Mouse (Mus musculus) layer of hippocampus, adult 9-10 months (tissue): ENCODE data around the gene Gldc.

Experiments used
- DNase-seq: peaks from one replicate; pipeline ENCODE4 v3.0.0; 2022; ENCODE audit warnings: low spot score

Gldc gene

DNA sequence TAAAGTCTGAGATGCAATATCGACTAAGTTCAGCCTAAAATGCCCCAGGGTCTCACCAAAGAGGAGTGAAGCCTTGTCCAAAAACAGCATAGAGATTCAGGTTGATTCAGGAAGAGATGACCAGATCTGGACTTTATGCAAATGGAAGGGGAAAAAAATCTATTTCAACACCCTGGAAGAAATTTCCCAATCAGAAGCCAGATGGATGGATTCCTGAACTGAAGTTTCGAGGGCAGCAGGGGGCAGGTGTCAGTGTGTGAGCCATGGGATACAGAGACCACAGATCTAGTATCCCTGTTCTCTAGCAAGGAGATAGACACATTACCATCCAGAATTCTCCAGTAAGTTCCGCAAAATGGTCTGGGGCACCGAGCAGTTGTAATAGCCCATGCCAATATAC lies 17.0 kb downstream of the Gldc start:
- DNase-seq, result no peak

DNA sequence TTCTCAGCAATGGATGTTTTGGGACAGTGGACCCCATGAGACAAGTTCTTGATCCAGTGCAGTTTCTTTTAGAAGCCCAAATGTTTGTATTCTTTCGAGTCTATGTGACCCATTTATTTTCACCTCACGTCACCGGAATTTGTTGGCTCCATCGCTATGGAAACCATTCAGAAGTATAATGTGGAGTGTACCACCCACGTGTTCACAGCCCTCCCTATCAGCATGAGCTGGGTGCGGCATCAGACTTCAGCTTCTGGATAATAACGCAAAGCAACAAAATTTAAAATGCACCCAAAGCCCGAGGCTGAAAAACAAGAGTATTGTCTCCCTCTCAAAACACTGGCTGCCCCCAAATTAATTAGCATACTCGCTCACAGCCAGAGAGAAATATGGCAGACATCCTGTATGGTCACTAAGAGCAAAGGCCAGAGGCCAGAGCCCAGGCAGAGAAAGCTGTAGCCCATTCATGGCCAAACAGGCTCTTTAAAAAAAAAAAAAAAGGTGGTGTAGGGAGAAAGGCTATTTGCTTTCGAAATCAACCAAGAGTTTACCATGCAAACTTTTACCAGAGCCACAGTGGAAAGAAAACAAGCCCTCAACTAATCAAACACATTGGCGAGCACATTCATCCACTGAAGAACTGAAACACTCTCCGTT lies 18.1 kb downstream of the Gldc start:
- peak; percentile 29 for DNase-seq

DNA sequence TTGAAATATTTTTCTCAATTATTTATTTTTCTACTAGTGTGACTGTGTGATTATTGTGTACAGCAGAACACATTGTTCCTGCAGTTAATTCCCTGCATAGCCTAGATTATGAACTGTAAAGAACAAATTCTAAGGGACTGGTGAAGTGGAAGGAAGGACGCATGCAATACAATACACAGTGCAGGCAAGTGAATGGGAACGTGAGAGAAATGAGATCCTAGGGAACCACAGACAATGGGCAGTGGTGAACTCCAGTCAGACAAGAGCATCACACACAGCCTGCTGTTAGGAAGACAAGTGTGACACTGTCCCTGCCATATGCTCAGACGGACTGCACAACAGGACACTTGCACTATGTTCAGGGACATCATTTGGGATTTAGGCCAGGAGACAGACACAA lies 21.5 kb downstream of the Gldc start:
- DNase-seq, result no peak

DNA sequence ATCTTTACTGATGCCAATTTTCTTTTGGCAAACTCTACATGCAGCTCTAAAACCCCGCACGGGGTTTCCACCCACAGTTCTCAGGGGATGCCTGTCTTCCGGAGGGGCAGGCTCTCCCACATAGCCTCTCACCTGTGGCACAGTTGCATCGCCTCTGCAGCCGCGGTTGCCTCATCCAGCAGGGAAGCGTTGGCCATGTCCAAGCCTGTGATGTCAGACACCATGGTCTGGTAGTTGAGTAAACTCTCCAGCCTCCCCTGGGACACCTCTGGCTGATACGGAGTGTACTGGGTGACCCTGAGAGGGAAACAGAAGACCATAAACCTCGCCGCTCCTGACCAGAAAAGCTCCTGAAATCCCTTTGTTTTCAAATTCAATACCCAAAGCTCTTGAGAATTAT lies 23.9 kb downstream of the Gldc start:
- no peak for DNase-seq

DNA sequence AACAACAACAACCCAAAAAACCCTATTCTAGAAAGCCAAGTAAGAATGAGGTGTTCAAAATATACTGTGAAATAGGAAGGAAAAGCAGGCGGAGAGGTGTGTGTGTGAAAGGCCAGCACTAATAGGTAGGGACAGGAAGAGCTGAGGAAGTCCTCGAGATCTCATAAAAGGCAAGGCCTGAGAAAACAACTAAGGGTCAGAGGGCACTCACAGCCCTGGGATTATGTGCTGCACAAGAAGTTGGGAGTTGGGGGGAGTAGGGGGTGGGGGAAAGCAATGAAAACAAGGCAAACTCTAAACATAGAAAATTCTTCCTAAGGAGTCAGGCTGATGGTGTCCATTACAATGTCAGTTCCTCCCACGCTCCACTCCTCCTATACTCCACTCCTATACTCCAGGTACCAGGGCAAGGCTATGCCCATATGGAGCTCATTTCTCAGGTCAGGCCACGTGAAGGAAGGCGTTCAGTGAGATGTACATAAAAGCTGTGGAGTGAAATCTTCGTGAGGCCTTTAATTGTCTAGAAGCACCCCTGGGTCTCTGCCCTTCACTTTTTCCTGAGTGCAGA lies 25.9 kb downstream of the Gldc start:
- no peak for DNase-seq

DNA sequence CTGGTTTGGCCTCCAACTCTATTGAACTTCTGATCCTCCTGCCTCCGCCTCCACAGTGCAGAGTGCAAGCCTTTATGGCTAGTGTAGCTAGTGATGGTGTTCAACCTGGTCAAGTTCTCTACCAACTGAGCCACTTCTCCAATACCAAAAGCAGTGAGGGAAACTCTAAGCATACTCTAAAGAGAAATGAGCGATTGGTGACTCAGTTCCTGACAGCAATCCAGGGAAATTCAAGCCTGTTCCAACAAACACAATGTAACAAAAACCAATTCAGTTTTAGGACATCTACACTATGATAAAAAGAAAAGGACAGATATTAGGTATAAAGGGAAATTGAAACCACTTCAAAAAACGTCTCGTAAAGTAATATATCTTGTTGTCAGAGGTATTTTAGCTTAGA lies 27.9 kb downstream of the Gldc start:
- DNase-seq, result no peak

DNA sequence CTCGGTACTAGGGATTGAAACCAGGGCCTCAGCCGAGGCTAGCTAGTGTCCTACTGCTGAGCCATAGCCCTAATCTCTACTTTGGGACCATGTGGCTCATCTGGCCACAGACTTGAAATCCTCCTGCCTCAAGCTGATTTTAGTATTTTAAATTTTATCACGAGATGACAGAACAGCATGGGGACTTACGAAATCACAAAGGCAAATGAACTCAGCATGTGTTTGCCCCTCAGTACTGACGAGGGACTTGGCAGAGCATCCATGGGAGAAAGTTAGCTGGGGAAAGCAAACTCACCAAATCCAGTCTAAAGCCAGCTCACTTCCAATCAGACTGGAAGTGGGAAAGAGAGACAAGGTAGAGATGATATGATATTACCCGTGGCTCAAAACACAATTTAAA lies 28.5 kb downstream of the Gldc start:
- DNase-seq, result no peak

DNA sequence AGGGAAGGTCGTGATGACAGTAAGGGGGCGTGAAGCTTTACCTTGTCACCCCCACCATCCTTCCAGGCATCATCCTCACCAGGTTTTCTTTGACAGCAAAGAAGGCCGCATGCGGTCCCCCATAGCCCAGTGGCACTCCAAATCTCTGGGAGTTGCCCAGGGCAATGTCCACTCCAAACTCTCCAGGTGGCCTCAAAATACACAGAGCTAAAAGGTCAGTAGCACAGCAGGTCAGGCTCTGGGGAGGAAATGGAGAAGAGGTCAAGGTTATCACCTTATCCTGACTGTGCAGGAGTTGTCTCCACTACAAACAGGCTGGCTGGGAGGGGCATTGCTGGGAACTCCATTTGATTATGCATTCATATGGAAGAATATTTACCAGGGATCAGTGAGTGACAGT lies 30.1 kb downstream of the Gldc start:
- DNase-seq, result no peak

DNA sequence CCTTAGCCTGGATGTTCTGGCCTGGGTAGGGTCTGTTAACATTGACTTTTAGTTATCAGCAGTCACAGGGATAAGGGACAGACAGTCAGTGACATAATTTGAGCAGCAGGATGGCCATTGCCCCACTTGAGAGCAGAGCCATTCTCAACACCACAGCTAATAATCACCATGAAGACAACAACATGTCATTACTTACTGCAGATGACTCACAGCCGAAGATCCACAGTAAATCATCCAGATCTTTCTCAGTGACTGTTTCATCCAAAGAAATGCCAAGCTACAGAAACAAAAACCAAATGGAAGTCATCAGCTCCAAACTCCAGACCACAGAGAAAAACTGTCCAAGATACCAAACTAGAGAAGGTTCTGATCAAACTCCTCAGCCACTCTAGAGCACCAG lies 38.9 kb downstream of the Gldc start:
- no peak for DNase-seq

DNA sequence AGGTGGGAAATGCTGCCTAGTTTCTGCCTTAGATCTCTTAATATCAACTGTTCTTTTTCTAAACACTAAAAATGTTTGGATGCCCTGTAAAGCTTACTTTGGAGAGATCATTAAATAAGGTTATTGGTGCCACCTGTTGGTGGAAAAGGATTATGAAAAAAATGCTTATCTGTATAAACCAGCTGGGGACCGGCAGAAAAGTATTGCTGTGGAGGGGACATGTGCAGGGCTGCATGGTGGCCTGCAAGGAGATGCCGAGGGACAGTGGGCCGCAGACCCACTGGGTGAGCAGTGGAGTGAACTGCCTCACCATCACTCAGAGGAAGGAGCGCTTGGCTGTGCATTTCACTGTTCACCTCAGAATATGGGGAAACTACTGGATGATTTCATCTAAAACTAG lies 47.1 kb downstream of the Gldc start:
- DNase-seq, result peak; percentile 69

DNA sequence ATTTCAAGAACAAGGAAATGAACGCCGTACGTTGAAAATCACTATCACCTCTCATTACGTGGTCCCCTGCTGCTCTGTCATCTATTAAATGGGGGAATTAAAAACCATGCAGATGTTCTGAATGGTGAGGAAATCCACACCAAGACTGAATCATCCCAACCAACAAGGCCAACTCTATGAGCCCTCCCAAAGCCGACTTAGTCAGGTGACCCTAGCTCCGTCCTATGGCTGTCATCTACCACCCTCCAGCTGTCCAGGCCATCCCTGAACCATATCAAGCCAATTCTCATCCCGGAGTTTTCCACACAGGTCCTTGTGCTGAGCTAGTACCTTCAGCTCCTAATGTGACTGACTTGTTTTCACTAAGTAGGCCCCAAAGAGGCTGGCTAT lies 49.6 kb downstream of the Gldc start:
- DNase-seq, result no peak

DNA sequence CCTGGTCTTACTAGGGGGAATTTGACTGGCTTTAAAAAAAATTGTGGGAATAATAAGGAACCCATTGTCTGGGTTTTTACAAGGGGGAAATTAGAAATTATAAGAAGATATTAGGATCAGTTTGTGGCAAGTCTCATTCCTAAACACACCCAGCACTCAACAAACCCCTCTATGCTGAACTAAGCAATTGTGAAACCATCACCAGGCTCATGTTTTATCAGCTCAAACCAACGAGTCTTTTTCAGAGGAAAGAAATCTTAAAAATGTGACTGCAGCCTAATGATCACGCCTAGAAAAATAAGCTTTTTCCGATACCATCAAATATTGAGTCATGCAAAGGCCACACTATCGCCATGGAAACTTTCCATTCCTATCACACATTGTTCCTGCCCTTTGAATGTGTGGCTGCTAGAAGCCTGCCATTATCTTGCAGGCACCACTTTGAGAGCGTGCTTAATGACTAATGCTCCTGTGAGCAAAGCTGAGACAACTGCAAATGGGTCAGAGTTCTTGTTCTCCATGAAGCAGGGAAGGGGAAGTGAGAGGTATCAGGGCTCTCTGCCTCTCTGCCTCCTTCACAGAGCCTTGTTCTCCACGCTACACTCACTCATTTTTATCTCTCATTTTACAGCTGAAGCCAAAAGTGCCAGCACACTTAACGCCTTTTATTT lies 50.1 kb downstream of the Gldc start:
- DNase-seq, result no peak

DNA sequence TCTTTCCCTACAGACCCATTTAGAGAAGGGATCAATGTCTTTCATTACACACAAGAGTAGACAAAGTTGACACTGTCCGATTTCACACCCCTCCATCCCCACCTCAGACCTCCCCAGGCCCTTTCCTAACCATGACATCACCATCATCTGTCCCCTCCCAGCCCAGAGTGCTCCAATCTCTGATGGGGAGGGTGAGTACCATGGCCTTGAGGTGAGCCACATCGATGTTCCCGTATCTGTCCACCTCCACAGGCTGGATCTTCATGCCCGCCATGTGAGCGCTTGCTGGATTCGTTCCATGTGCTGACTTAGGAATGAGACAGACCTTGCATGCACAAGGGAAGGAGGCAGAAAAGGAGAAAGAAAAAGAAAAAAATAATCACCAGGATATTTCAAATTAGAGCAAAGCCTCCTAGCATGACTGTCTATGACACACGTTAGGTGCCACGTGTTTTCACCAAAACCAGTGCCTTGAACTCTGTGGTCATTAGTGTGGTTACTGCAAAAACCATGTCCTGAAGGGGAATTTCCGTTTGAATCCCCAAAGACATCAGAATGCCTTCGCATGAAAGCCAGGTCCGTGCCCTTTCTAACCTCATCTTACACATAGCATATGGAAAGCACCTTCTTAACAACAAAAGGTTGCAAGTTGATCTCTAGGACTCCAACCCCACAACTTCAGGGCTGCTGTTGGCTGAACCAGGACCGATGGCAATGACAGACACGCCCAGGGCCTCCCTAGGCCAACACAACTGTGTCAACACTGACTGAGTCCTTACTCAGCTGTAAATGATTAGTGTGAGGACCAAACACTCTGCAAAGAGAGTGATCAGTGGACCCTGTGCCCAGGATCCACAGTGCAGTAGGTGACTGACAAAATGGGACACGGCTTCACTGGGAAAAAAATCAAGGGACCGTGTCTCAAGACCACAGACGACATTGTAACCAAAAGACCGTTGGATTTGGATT lies 56.6 kb downstream of the Gldc start:
- no peak for DNase-seq

DNA sequence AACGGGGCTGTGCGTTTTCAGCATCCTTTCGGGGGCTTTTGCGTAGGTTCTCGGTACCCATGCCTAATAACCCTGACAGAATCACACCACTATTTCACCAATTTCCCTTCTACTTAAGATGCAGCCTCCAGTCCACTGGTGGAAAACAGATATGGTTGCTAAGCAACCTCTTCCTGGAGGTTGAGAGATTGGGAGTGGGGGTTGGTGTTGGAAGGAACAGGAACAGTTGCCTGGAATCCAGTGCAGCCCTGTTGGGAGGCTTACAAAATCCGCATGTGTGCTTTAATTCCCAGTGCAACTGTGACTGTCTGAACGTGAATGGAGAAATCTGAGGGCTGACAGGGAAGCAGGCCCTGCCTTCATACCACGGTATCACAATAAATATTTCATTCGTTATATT lies 57.5 kb downstream of the Gldc start:
- no peak for DNase-seq

DNA sequence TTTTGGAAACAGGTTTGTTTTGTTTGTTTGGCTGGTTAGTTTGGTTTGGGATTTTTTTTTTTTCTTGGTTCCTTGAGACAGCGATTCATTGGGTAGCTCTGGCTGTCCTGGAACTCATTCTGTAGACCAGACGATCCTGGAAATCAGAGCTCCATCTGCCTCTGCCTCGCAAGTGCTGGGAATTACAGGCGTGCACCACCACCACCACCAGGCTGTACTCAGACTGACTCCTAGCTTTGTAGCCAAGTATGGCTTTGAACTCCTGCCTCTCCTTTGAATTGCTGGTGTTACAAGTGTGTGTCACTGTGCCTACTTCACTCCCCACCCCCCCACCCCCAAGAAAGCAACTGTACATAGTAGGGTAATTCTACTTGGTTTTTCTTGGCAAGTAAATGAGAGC lies 58.0 kb downstream of the Gldc start:
- DNase-seq, result no peak

DNA sequence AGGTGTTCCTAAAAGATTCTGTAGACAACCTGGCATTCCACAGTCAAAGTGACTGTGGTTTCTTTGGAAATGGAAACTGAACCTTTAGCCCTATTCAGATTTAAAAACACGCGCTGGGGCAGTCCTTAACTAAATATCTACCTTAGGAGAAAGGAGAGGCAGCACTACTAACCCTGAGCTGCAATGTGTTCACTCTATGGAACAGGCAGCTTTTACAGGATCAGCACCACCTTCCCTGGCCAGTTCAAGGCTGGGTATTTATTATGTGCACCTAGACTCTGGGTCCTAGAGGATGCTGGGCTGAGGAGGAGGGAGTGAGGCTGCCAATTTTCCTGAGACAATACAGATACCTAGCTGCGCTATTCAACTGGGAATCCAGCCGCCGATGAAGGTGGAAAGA lies 59.6 kb downstream of the Gldc start:
- no peak for DNase-seq

DNA sequence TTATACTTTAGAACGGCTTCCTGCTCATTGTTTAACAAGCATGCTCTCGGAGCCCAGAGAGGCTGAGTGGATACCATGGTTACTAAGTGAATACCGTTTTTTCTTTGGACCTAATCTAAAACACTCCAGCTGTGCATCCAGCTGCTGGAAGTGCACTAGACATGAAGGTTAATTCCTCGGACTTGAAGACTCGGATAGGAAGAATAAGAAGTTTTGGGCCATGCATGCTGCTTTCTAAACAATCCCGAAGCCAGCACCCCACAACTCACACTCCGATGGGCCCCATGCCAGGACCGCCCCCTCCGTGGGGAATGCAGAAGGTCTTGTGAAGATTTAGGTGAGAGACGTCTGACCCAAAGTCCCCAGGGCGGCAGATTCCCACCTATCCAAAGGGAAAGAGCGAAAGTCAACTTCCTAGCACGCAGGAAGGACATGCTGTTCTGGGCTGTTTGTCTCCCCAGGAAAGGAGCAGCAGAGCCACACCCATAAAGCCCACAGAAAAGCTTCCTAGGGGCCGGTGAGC lies 60.2 kb downstream of the Gldc start:
- no peak for DNase-seq

DNA sequence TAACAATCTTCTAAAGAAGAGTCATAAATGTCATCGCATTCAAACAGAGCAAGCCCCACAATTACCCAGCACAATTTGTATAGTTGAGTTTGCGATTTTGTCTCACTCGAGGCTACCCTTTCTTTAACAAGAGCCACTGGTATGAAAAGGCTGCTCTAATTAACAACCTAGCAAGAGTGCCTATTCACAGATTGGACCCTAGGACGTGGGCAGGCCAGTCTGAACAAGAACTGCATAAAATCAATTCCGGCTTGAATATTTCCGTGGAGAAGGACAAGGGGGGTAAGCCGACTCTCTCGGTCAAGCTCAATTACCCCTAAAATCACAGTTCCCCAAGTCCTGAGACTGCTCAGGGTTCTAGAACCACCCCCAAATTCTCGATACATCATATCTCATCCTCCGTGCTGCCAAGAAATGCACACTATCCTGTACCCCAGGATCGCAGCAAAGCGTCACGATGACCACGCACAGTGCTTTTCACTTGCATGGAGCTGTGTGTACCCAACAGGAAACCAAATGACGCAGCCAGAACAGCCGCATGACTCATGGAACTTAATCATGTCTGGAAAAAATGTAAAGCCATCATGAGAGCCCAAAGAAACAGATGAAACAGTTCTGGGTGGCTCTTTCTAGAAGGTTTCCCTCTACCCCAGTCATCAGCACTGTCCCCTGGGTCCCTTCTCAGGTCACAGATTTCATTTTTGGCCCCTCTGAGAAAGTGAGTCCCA lies 62.1 kb downstream of the Gldc start:
- DNase-seq, result no peak

DNA sequence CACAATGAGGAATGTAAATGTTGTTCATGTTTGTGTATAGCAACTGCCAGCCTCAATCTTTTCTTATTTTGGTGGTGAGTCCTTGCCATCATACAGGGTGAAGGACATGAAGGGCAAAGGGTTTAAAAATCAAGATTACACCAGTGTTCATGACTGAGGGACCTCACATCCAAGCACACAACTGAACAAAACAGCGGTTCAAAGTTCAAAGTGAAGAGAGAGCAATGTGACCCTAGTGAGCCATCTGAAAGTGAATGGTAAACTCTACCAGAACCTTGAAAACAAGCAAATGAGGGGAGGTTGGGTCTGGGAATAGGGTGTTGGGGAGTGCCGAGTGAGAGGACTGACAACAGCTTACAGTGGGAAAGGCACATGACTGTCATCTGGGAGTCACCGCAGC lies 63.8 kb downstream of the Gldc start:
- DNase-seq, result no peak

DNA sequence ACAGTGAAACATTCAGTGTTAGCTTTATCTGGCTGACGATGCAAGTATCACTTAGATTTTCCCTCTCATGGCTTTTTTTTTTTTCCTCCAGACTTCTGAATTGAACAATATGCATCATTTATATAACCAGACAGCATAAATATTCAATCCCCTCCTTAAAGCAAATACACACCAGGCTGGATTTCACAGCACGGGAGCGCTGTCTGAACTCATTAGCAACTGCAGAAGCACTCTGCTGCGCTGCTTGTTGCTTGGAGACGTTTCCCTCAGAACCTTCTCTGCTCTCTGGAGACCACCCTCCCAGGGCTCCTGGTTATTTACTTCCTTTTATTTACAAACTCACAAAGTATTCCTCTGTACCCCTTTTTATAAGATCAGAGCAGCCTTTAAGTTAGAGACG lies 66.1 kb downstream of the Gldc start:
- no peak for DNase-seq

DNA sequence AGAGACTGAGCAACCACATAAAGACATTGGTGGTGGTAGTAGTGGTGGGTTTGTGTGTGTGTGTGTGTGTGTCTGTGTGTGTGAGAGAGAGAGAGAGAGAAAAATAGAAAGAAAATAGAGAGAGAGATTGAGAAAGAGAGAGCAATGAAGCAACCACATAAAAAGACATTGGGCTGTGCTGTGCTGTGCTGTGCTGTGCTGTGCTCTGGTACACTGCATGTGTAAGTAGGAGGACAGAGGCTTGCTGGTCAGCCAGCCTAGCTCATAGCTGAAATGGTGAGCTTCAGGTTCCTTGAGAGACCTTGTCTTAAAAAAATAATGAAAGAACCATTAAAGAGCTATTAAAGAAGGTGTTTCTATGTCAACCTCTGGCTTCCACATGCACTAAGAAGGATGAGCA lies 66.6 kb downstream of the Gldc start:
- DNase-seq, result no peak
